Mouse (Mus musculus) cerebellum, adult 2 months (tissue): ENCODE results near the gene Tmem14a. TPM values are rescaled to one million over a fixed set of nuclear protein-coding genes. Genes with fewer than 3 reads are reported as not detected.
"Not testable (repeated sequence)": the region's sequence is repeated elsewhere in the genome, so short reads cannot be mapped to it uniquely, and the experiment has no call there.

Source experiments
- DNase-seq, 2 experiments: peaks; one replicate each; pipeline ENCODE4 v3.0.0; 2021
- H3K27ac ChIP-seq: fragments of 200-500 bp; 2 replicates; pipeline ENCODE4 v1.5.1; 2012; ENCODE audit warnings: low read length, control low read depth, inconsistent platforms; ENCODE audit not compliant: insufficient read depth
- H3K27me3 ChIP-seq: fragments of 200-500 bp; 2 replicates; pipeline ENCODE4 v1.6.1; 2012; ENCODE audit warnings: inconsistent platforms, mild to moderate bottlenecking, low read length, moderate library complexity; ENCODE audit not compliant: control insufficient read depth, insufficient read depth
- H3K4me1 ChIP-seq: fragments of 200-500 bp; 2 replicates; pipeline ENCODE4 v1.6.1; 2011; ENCODE audit warnings: low read length; ENCODE audit not compliant: control insufficient read depth, insufficient read depth
- H3K4me3 ChIP-seq: fragments of 200-500 bp; replicated peaks from 2 replicates; pipeline ENCODE3; 2011; ENCODE audit warnings: mild to moderate bottlenecking, low read depth, low read length, control low read depth; ENCODE audit not compliant: insufficient read depth
- CTCF ChIP-seq: fragments of 200-500 bp; IDR thresholded peaks from 2 replicates; pipeline ENCODE4 v1.5.1; 2011; ENCODE audit warnings: low read depth, mild to moderate bottlenecking, control low read depth, low read length, moderate library complexity, borderline replicate concordance; ENCODE audit not compliant: insufficient read depth
- POLR2A ChIP-seq: fragments of 200-500 bp; IDR thresholded peaks from 2 replicates; pipeline ENCODE4 v1.6.1; 2011; ENCODE audit warnings: low read length, control low read depth, borderline replicate concordance; ENCODE audit not compliant: insufficient read depth
- WGBS: fragments of 180-500 bp; shearing (Covaris S2); methylation state at CpG from one replicate; pipeline ENCODE4 v1.1.7; 2018; 5-methylcytosine and 5-hydroxymethylcytosine counted together
- polyA plus RNA-seq: library from polyadenylated mRNA; depleted of rRNA; stranded (reverse); fragments of >200 nt; gene quantifications from 2 replicates; pipeline ENCODE4 v1.2.3, GENCODE M21; 2012; rRNA removed

Gene Tmem14a
- polyA plus RNA-seq, 1 experiment, result 38.7 TPM

DNA sequence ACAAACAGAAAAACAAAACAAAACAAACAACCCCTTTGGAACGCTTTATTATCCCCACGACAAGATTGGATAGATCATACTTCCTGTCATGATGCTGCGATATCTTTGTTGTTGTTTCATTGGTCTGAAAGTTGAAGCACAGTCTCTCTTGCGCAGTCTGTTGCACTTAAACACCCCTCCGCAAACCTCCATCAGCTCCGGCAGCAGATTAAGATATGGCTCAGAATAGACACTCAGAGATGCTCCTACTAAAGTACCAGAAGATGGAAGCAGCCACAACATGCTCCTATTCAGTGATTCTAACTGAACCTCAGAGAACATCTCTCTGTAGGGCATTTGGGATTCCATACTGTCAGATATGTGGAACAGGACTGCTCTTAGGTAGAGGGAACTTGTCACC lies 54.7 kb downstream of the Tmem14a start:
- DNase-seq, result no peak
- Histone ChIP-seq H3K27me3 (no peaks in the 10 kb centered on the region), H3K4me3 (no peak overlapping the region), H3K4me1 (no peaks in the 10 kb centered on the region; the same call in 1 of the 2 replicates), H3K27ac (no peak overlapping the region)
- TF ChIP-seq POLR2A, result no peak
- no peak for TF ChIP-seq CTCF
- 95% methylated on average over 6 of the region's 6 CpGs for WGBS

DNA sequence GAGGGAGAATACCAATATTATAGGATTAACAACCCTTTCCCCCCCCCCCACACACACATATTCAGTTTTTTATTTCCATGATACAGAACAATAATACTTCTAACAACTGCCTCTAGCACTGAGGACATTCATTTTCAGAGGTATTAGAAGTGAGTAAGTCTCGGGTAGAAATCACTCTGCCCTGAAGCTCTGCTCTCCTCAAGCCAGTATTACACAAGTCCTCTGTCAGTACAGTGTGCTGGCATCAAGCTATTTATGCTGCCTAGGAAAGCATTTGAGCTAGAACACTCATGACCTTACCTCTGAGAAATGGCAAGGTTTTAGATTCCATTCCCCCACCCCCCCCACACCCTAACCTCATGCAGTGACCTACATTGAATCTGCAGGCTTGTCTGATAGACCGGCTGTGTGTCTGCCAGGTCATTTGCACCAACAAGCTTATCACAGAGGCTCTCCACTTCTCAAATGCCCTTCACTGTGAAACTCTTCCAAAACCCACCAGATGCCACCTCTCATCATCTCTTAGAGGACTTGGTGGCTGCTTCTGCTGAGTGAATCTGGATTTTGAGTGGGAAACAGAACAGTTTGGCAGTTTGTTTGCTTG lies 56.2 kb downstream of the Tmem14a start:
- TF ChIP-seq CTCF, result no peak
- no peak for TF ChIP-seq POLR2A
- H3K4me1 ChIP-seq, result no peaks in the 10 kb centered on the region; the same call in 1 of the 2 replicates
- H3K27me3 ChIP-seq, result no peaks in the 10 kb centered on the region
- H3K27ac ChIP-seq, result no peak overlapping the region
- no peak for DNase-seq
- WGBS, result 79% methylated on average over 2 of the region's 2 CpGs
- no peak overlapping the region for H3K4me3 ChIP-seq

DNA sequence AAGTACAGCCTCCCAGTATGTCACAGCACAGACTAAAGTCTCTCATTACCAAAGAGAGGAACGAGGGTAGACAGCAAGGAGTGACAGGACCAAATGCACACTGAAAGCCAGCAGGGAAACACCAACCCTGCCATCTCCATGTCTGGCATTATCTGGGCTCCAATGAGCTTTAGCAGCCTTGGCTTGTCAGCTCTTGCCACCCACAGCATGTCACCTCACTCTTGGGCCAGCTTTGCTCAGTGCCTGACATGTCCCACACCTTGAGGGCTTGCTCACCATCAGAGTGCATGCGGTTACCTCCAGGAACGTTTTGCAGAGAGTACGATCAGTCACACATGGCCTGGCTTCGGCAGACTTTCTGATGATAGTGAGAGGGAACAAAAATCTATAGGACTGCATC lies 57.0 kb downstream of the Tmem14a start:
- H3K4me3 ChIP-seq, H3K4me1 ChIP-seq, H3K27me3 ChIP-seq, DNase-seq, H3K27ac ChIP-seq: not testable (repeated sequence)
- 21% methylated on average over 5 of the region's 5 CpGs for WGBS

DNA sequence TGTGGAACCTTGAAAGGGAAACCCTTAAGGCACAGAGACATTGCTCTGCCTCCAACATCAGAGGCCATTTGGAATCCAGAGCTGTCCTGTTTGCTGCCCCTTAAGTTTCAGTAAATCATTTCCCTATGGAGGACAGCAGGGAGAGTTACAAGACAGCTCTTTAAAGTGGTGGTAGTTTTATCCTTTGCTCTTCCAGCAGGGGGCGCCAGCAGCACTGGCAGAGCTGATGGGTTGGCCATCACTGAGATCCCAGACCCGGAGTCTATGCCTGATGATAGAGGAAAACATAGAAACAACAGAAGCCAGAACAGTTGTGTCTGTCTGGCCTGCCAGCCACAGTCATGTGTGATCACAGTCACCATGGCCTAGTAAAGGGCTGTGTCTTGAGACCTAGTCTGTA lies 57.8 kb downstream of the Tmem14a start:
- not testable (repeated sequence) for H3K4me3 ChIP-seq, DNase-seq, H3K27me3 ChIP-seq, H3K4me1 ChIP-seq, H3K27ac ChIP-seq
- WGBS, result 39% methylated on average over 2 of the region's 2 CpGs

Other genes starting within 250 kb of the Tmem14a start
- gene Tram2, start 139.3 kb upstream of the Tmem14a start, polyA plus RNA-seq, result 0.93 and 1.0 TPM in 2 replicates
- gene Gsta3, start 22.0 kb downstream of the Tmem14a start, polyA plus RNA-seq, result 2.0 and 2.1 TPM in 2 replicates
- gene Khdc1a, start 131.1 kb downstream of the Tmem14a start, polyA plus RNA-seq, result not detected in 2 replicates
- gene Khdc1c, start 149.8 kb downstream of the Tmem14a start, polyA plus RNA-seq, result not detected in 2 replicates
- gene Khdc1b, start 165.0 kb downstream of the Tmem14a start, polyA plus RNA-seq, result not detected in 2 replicates